Mouse (Mus musculus) forebrain, embryonic 10.5 days (tissue): ENCODE results near the gene Scamp3. TPM values are rescaled to one million over a fixed set of nuclear protein-coding genes. Genes with fewer than 3 reads are reported as not detected.
"Not testable (repeated sequence)": the region's sequence is repeated elsewhere in the genome, so short reads cannot be mapped to it uniquely, and the experiment has no call there.

ENCODE experiments used
- DNase-seq: peaks from one replicate; pipeline ENCODE4 v3.0.0-alpha.2; 2017; ENCODE audit warnings: low spot score; ENCODE audit errors: extremely low spot score
- H3K27ac ChIP-seq: fragments of 300-500 bp; sonication (generic); 2 replicates; pipeline ENCODE4 v1.5.1; 2016; ENCODE audit warnings: mild to moderate bottlenecking
- H3K27me3 ChIP-seq: fragments of 300-500 bp; sonication (generic); 2 replicates; pipeline ENCODE4 v1.6.1; 2016; ENCODE audit warnings: mild to moderate bottlenecking; ENCODE audit not compliant: poor library complexity, severe bottlenecking
- H3K36me3 ChIP-seq: fragments of 300-500 bp; sonication (generic); replicated peaks from 2 replicates; pipeline ENCODE4 v1.6.1; 2016; ENCODE audit warnings: mild to moderate bottlenecking, moderate library complexity
- H3K4me1 ChIP-seq: fragments of 300-500 bp; sonication (generic); 2 replicates; pipeline ENCODE4 v1.6.1; 2016
- H3K4me3 ChIP-seq: fragments of 300-500 bp; sonication (generic); 2 replicates; pipeline ENCODE4 v1.5.1; 2016; ENCODE audit warnings: mild to moderate bottlenecking, moderate library complexity
- H3K9me3 ChIP-seq: fragments of 300-500 bp; sonication (generic); 2 replicates; pipeline ENCODE4 v1.6.1; 2016; ENCODE audit warnings: mild to moderate bottlenecking, moderate library complexity
- WGBS: fragments of 180-500 bp; shearing (Covaris S2); methylation state at CpG from one replicate; pipeline ENCODE4 v1.1.7; 2016; 5-methylcytosine and 5-hydroxymethylcytosine counted together
- polyA plus RNA-seq: library from polyadenylated mRNA; unstranded; fragments of >200 nt; fragmentation: Nextera tagmentation; extraction: Ambion mirVana; gene quantifications from 2 replicates; pipeline ENCODE4 v1.2.1, GENCODE M21; 2016

The Scamp3 gene
- polyA plus RNA-seq, 1 experiment from 2014 or later: 100 TPM

DNA sequence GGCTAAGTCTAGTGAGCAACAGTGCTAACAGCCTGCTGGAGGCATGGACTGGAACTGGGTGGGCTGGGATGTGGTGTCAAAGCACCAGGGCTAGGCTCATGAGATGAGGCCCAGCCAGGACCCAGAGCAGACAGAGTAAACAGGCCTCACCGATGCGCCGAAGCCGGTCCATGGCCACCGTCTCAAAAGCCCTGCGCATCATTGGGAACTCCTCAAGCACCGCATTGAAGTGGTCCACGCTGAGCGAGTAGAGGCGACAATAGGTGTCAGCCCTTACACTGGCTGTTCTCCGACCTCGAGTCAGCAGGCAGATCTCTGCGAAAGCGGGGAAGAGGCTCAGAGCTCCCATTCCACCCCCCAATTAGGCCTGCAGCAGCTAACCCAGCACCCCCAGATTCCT is 28.7 kb upstream of the Scamp3 start:
- H3K27ac ChIP-seq: no peak overlapping the region
- H3K27me3 ChIP-seq: peaks cover 74% of the 10 kb centered on the region
- DNase-seq: no peak
- H3K36me3 ChIP-seq: no peaks in the 10 kb centered on the region
- no peaks in the 10 kb centered on the region for H3K9me3 ChIP-seq
- 0 out of 2 replicates have a peak overlapping the region, but pooled peaks have one; percentile 40 for H3K4me3 ChIP-seq
- 75% methylated on average over 14 of the region's 14 CpGs for WGBS
- H3K4me1 ChIP-seq: peaks cover 45% of the 10 kb centered on the region

DNA sequence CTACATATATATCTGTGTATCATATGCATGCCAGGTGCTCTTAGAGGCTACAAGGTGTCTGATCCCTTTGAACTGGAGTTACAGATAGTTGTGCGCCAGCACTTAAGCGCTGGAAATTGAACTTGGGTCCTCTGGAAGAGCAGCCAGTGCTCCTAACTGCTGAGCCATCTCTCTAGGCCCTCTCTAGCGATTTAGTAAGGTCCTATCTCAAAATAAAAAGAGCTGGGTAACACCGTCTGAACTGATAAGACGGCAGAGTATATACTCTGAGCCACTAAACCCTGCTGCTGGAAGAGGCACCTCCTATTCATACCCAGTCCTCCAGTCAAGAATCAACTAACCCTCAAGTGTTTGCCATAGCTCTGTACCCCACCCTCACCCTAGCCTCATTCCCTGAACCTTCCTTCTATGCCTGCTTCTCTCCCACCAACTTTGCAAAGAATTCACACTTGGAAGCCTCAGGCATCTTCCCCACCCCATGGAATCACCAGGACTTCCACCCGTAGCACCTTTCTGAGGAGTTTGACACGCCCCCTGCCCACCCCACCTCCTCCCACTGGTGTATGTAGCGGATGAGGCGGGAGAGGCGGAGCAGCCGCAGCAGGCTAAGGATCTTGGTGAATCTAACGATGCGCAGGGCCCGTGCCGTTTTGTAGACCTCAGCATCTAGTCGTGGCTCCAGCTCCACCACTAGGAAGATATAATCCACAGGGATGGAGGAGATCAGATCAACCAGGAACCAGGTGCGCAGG is 25.0 kb upstream of the Scamp3 start:
- no peak for DNase-seq
- H3K36me3 ChIP-seq: no peaks in the 10 kb centered on the region
- H3K9me3 ChIP-seq: no peaks in the 10 kb centered on the region
- no peak overlapping the region for H3K27ac ChIP-seq
- H3K4me3 ChIP-seq: no peak overlapping the region
- peaks cover 23% of the 10 kb centered on the region for H3K4me1 ChIP-seq
- peaks cover 51% of the 10 kb centered on the region for H3K27me3 ChIP-seq
- WGBS: 64% methylated on average over 17 of the region's 17 CpGs

DNA sequence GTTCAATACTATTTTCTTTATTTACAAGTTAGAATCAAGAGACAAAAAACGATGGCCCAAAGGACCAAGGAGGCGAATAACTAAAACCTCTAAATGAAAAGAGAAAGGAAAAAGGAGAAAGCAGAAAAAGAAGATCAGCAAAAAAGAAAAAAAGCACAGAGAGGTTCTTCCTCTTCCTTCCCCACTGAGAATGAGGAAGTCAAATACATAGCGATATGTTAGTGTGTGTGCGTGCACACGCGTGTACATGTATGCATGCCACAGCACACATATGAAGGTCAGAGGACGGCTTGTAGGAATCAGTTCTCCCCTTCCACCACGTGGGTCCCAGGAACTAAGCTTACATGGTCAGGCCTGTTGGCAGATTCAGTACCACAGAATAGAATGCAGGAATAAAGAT is 20.3 kb upstream of the Scamp3 start:
- 90% methylated on average over 8 of the region's 8 CpGs for WGBS
- no peak for DNase-seq
- Histone ChIP-seq H3K36me3 (no peaks in the 10 kb centered on the region), H3K4me1 (peaks cover 32% of the 10 kb centered on the region), H3K27ac (no peak overlapping the region), H3K4me3 (no peak overlapping the region), H3K27me3 (peaks cover 28% of the 10 kb centered on the region), H3K9me3 (no peaks in the 10 kb centered on the region)

DNA sequence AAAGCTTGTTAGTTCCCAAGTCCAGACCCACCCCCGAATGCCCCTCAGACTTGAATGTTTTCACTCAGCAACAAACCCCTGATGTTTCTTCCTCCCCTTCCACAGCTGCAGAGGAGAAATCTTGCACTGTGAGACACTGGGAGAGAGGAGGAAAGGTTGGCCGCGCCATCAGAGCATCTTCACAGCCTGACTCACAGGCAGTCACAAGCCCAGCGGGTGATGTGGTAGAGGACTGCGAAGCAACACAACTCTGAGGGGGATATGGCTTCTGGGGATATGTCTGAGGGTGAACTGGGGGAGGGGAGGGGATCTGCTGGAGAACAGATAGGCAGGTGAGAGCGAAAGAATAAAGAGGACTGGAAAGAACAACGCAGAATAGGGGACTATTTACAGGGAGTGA is 18.6 kb upstream of the Scamp3 start:
- H3K4me1 ChIP-seq: peaks cover 28% of the 10 kb centered on the region
- H3K36me3 ChIP-seq: no peaks in the 10 kb centered on the region
- no peak for DNase-seq
- no peaks in the 10 kb centered on the region for H3K9me3 ChIP-seq
- peaks cover 21% of the 10 kb centered on the region for H3K27me3 ChIP-seq
- peak overlapping the region; percentile 77 for H3K4me3 ChIP-seq
- WGBS: 21% methylated on average over 7 of the region's 7 CpGs
- H3K27ac ChIP-seq: no peak overlapping the region

DNA sequence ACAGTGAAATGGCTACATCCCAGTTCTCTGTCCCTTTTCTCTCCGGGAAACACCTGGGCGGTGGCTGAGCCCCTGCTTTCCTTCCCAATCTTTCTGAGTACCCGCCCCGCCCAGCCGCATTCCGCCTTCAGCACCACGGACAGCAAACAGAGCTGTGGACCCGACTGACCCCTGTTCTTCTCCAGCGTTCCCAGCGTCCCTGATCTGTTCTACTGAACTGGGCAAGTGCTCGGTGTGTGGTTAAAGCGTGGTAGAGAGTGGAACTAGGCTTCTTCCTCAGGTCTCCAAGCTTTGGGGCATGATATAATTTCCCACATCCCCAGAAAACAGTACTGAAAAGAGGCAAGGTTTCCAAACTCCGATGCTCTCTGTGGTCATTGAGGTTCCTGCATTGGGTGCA is 18.1 kb upstream of the Scamp3 start:
- Histone ChIP-seq H3K4me3 (peak overlapping the region; percentile 77), H3K9me3 (no peaks in the 10 kb centered on the region), H3K4me1 (peaks cover 33% of the 10 kb centered on the region), H3K27ac (no peak overlapping the region), H3K36me3 (no peaks in the 10 kb centered on the region), H3K27me3 (peaks cover 21% of the 10 kb centered on the region)
- WGBS: 2% methylated on average over 13 of the region's 13 CpGs
- peak; percentile 76 for DNase-seq

DNA sequence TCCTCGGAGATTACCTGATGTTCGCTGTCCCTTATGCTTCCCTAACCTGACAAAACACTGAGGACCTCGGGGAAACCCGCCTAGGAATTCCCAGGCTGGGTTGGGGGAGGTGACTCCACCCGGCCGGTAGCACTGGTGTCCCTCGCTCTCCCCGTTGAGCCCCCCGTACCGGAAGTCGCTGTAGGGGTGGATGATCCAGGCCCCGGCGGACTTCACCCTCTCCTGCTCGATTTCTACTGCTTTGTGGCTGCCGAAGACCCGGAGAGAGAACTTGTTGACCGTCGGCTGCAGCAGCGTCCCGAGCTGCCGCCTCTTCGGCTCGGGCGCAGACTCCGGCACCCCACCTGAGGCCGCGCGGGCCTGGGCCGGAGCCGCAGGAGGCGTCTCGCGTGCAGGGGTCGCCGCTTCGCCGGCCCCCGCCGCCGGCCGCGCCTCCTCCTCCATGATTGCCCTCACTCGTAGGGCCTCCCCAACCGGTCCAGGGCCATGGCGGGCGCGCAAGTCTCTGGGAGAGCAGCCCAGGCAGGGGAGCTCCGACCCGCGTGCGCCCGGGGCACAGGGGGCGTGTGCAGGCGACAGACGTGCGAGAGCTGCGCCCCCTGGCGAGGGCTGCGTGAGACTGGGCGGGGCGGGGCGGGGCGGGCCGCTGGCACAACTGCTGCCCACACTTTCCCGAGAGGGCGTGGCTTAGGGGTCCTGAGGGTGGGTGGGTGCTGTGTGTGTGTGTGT is 17.5 kb upstream of the Scamp3 start, which contains the start of gene Hcn3:
Gene Hcn3 (minus strand): TSS at position 581 of the 729 bp plus-strand sequence.
- peak; percentile 77 for DNase-seq
- Histone ChIP-seq H3K4me3 (peak within 1 kb of the TSS; percentile 77), H3K27me3 (peaks cover 21% of the 10 kb centered on the region), H3K9me3 (no peaks in the 10 kb centered on the region), H3K27ac (peak within 1 kb of the TSS; percentile 82), H3K4me1 (peaks cover 38% of the 10 kb centered on the region), H3K36me3 (no peaks in the 10 kb centered on the region)
- WGBS: under 1% methylated on average over 66 of the region's 66 CpGs

DNA sequence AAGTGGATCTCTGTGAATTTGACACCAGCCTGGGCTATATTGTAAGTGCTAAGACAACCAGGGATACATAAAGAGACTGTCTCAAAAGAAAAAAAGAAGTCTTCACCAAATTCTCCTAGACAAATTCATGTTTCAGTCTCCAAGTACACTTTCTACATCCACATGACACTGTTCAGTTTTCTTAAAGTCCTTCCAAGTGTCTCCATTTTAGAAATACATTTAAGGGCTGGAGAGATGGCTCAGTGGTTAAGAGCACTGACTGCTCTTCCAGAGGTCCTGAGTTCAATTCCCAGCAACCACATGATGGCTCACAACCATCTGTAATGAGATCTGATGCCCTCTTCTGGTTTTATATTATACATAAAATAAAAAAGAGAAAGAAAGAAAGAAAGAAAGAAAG is 16.1 kb upstream of the Scamp3 start:
- Histone ChIP-seq H3K4me1 (peaks cover 49% of the 10 kb centered on the region), H3K27me3 (peaks cover 21% of the 10 kb centered on the region)
- not testable (repeated sequence) for H3K9me3 ChIP-seq, DNase-seq, H3K4me3 ChIP-seq, H3K36me3 ChIP-seq, H3K27ac ChIP-seq

DNA sequence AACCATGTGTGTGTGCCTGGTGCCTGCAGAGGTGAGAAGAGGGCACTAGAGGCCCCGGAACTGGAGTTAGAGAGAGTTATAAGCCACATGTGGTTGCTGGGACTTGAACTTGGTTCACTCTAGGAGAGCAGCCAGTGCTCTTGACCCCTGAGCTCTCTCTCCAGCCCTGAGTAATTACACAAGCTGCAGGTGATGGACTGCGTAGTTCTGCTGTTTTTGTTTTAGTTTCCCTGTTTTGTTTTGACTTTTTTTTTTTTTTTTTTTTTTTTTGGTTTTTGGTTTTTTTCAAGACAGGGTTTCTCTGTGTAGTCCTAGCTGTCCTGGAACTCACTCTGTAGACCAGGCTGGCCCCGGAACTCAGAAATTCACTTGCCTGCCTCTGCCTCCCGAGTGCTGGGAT is 15.5 kb upstream of the Scamp3 start:
- H3K9me3 ChIP-seq: no peaks in the 10 kb centered on the region
- peaks cover 6% of the 10 kb centered on the region for H3K36me3 ChIP-seq
- DNase-seq: no peak
- no peak overlapping the region for H3K4me3 ChIP-seq
- whole genome bisulfite sequencing: 87% methylated on average over 4 of the region's 4 CpGs
- H3K27ac ChIP-seq: no peak overlapping the region
- peaks cover 55% of the 10 kb centered on the region for H3K4me1 ChIP-seq
- peaks cover 21% of the 10 kb centered on the region for H3K27me3 ChIP-seq

DNA sequence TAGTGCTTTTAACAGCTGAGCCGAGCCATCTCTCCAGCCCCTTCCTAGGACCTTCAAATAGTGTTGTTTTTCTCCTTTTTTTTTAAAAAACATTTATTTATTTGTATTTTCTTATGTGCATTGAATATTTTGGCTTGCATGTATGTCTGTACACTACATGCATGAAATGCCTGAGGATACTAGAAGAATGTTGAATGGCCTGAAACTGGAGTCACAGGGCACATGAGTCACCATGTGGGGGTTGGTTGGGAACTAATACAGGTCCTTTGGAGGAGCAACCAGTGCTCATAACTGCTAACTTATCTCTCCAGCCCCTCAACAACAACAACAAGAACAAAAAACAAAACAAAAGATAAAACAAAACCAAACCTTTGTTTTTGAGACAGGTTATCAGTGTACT is 14.2 kb upstream of the Scamp3 start:
- Histone ChIP-seq H3K27me3 (peaks cover 17% of the 10 kb centered on the region), H3K27ac (no peak overlapping the region), H3K4me1 (peaks cover 54% of the 10 kb centered on the region), H3K36me3 (peaks cover 19% of the 10 kb centered on the region), H3K4me3 (no peak overlapping the region), H3K9me3 (no peaks in the 10 kb centered on the region)
- WGBS: 78% methylated on average over 1 of the region's 1 CpGs
- DNase-seq: no peak

DNA sequence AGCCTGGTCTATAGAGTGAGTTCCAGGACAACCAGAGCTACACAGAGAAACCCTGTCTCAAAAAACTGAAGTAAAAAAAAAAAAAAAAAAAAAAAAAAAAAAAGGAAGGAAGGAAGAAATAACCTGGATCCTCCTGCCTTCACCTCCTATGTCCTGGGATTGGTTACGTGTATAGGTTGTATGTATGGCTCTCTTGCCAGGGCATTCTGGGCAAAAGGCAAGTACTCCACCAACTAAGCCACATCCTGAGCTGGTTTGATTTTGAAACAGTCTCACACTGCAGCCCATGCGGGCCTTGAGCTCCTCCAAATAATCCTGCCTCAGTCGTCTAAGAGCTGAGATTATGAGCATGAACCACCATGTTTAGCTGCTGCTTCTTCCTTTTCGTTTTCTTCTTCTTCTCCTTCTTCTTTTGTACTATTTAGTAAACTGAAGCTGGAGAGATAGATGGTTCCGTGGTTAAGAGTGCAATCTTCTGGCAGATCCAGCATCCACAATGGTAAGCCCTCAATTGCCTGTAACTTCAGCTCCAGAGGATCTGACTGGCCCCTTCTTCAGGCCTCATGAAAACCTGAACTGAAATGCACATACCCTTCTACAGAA is 13.5 kb upstream of the Scamp3 start:
- H3K9me3 ChIP-seq: no peaks in the 10 kb centered on the region
- H3K4me1 ChIP-seq: peaks cover 48% of the 10 kb centered on the region
- no peak for DNase-seq
- H3K27me3 ChIP-seq: peaks cover 11% of the 10 kb centered on the region
- peak overlapping the region; percentile 90 for H3K4me3 ChIP-seq
- H3K36me3 ChIP-seq: peaks cover 25% of the 10 kb centered on the region
- peak overlapping the region; percentile 97 for H3K27ac ChIP-seq
- 73% methylated on average over 5 of the region's 5 CpGs for WGBS

DNA sequence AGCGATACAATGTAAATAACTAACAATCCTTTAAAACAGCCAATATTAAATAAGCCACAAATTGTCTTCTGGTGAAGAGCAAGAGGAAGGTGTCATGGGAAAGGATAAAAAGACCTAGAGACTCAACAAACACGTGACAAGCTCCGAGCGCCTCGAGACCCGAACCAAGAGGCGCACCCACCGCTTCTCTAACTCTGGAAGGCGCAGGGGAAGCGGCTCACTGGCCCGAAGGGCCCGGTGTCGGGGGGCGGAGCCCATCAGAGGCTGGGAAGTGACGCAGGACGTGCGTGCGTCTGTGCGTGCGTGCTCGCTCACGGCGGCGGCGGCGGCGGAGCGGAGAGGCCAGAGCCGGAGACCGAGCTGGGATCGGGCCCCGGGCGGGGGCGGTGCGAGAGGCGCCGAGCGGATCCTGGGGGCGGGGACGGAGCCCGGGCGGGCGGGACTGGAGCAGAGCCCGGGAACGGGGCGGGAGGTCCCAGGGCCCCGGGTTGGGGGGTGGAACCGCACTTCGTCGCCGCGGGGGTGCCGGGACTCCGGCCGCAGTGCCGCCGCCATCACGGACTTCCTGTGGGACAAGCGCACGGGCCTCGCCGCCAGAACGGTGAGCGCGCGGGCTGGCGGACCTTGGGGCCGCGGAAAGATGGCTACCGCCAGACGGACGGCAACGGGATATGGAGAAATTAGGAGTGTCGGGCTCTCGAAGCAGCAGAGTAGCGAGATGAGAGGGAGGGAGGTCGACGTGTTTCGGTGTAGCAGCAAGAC is 12.6 kb upstream of the Scamp3 start, which contains the start of gene Clk2:
Gene Clk2 (plus strand): TSS at position 290 of the 762 bp plus-strand sequence.
- H3K4me3 ChIP-seq: peak within 1 kb of the TSS; percentile 90
- H3K27ac ChIP-seq: peak within 1 kb of the TSS; percentile 97
- peaks cover 39% of the 10 kb centered on the region for H3K4me1 ChIP-seq
- peaks cover 35% of the 10 kb centered on the region for H3K36me3 ChIP-seq
- peaks cover 2% of the 10 kb centered on the region; the same call in 1 of the 2 replicates for H3K27me3 ChIP-seq
- under 1% methylated on average over 79 of the region's 79 CpGs for WGBS
- peak; percentile 97 for DNase-seq
- H3K9me3 ChIP-seq: no peaks in the 10 kb centered on the region

DNA sequence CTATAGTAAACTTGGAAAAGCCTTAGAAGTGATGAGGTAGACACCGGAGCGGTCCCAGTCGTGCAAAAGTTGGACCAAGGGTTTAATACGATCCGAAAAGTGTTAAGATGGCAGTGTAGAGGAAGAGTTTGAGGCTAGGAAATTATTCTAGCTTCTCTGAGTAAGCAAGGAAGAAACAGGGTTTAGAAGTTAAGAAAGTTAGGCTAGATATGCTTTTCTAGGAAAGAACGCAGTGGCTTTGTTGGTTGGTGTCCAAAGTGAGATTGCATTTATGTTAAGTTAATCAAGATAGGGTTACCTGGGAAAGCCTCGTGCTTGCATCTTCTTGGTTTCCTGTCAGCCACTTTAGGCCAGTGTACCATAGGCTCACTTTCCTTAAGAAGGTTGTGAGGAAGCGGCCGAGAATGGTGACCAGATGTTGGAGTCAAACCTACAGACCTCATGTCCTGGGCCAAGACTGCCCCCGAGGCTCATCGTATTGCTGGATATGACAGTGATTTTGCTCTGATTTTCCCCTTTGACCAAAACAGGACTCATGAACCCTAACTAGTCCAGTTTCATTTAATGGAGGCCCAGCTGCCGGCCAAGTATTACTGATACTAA is 11.9 kb upstream of the Scamp3 start:
- Histone ChIP-seq H3K27ac (peak overlapping the region; percentile 97), H3K4me3 (peak overlapping the region; percentile 90), H3K36me3 (peaks cover 42% of the 10 kb centered on the region), H3K27me3 (no peaks in the 10 kb centered on the region), H3K4me1 (peaks cover 32% of the 10 kb centered on the region), H3K9me3 (no peaks in the 10 kb centered on the region)
- 30% methylated on average over 12 of the region's 12 CpGs for WGBS
- no peak for DNase-seq
